Mouse (Mus musculus) liver, adult 10 weeks (tissue): ENCODE results near the gene Fam207a. TPM values are rescaled to one million over a fixed set of nuclear protein-coding genes. Genes with fewer than 3 reads are reported as not detected.

Source experiments
- polyA plus RNA-seq: library from polyadenylated mRNA; stranded (reverse); fragments of 350-450 nt; fragmentation: Illumina TruSeq; extraction: RNeasy Lipid Tissue Mini Kit (QIAGEN cat#74804); gene quantifications from one replicate; pipeline ENCODE4 v1.2.3, GENCODE M21; 2014; ENCODE audit warnings: low read depth, low replicate concordance

Gene Fam207a
- polyA plus RNA-seq: 1.5 TPM

DNA sequence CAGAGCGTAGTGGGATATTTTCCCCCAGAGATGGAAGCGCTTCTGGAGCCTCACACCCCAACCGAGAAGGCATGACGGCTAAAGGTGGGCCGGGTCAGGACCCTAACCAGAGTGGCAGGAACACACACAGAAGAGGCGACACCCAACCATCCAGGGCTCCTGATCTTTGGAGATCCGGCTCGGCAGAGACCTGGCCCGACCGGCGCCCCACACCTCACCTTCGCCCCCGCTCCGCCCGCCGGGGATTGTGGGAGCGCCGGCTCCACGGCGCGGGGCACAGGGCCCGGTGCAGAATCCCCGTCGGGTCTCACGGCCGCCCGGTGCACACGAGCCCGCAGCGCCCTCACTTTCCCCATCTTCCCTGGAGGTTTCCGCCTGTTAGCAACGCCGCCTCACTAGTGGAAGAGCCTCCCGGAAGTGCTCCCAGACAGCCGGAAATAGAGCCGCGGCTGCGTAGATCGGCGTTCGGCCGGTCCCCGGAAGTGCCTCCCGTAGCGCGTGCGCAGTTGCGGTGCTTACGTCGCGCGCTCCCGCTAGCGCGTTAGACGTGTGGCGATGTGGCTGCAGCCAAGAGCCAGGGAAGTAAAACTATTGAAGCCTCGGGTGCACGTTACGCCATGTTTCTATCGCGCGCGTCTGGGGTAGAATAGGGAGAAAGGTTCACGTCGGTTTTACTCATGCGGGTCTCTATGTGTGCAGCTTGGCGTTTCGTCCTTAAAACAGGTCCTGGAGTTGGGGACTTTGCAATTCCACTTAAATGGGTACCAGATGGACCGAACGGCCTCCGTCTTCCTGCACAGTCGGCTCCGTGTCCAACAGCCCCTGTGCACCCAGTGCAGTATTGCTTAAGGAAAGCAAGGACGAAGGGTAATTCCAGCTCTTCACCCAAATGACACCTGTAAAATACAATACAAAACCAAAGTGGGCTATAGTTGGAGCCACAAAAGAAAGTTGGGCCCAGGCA, at the start of gene Fam207a:
TSS of gene Fam207a (minus strand) at position 401 of the 964 bp plus-strand sequence.

GRCm38 (mm10) chr10:77530140-77530539, 14.6 kb upstream of the Fam207a start, which contains the start of gene Itgb2:
Gene Itgb2 (plus strand): TSS chr10:77530252.

Other genes with a start within 250 kb of the Fam207a start
- 2.9 TPM for gene Adarb1, start 97.5 kb downstream of the Fam207a start, polyA plus RNA-seq
- gene Itgb2, start 14.5 kb upstream of the Fam207a start, polyA plus RNA-seq: 1.2 TPM
- 158 TPM for gene Pttg1ip, start 65.9 kb upstream of the Fam207a start, polyA plus RNA-seq
- 72.2 TPM for gene Sumo3, start 90.3 kb upstream of the Fam207a start, polyA plus RNA-seq
- not detected for gene Gm49325, start 90.4 kb upstream of the Fam207a start, polyA plus RNA-seq
- gene Ube2g2, start 106.5 kb upstream of the Fam207a start, polyA plus RNA-seq: 10.8 TPM
- gene Tspear, start 170.8 kb upstream of the Fam207a start, polyA plus RNA-seq: not detected
- not detected for gene Gm19402, start 175.0 kb upstream of the Fam207a start, polyA plus RNA-seq
- gene Gm9508, start 181.4 kb upstream of the Fam207a start, polyA plus RNA-seq: not detected
- gene Gm10272, start 190.8 kb upstream of the Fam207a start, polyA plus RNA-seq: not detected
- gene Gm10024, start 195.7 kb upstream of the Fam207a start, polyA plus RNA-seq: not detected
- gene Gm10142, start 200.0 kb upstream of the Fam207a start, polyA plus RNA-seq: not detected
- not detected for gene Krtap12-1, start 204.8 kb upstream of the Fam207a start, polyA plus RNA-seq
- gene Gm10100, start 210.7 kb upstream of the Fam207a start, polyA plus RNA-seq: not detected
- not detected for gene Gm18596, start 226.9 kb upstream of the Fam207a start, polyA plus RNA-seq
- gene Gm9736, start 235.6 kb upstream of the Fam207a start, polyA plus RNA-seq: not detected
- not detected for gene Gm3233, start 243.9 kb upstream of the Fam207a start, polyA plus RNA-seq